Mouse (Mus musculus) lung, adult 2 months (tissue): ENCODE results near the gene Kank4.
"Not testable (repeated sequence)": the region's sequence is repeated elsewhere in the genome, so short reads cannot be mapped to it uniquely, and the experiment has no call there.

Experiments used
- CTCF ChIP-seq: fragments of 200-500 bp; IDR thresholded peaks from 2 replicates; pipeline ENCODE4 v1.5.1; 2011; ENCODE audit warnings: mild to moderate bottlenecking, low read length, control low read depth; ENCODE audit not compliant: insufficient read depth
- POLR2A ChIP-seq: fragments of 200-500 bp; IDR thresholded peaks from 2 replicates; pipeline ENCODE4 v1.6.1; 2011; ENCODE audit warnings: low read depth, mild to moderate bottlenecking, control low read depth, low read length, borderline replicate concordance; ENCODE audit errors: extremely low read depth

DNA sequence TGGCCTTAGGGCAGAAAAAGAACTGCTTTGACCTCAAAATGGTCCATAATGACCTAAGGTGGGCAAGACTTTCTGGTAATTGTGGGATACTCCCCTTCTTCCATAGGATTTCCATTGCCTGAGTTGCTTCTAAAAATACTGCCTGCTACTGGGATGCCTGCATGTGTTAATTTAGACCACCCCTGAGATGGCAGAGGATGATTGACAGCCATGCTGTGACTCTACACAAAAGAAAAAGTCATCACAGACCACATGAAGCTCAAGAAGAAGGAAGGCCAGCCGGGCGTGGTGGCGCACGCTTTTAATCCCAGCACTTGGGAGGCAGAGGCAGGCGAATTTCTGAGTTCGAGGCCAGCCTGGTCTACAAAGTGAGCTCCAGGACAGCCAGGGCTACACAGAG is 23.9 kb upstream of the Kank4 start:
- TF ChIP-seq POLR2A, CTCF: not testable (repeated sequence)
